Mouse (Mus musculus) activated CD4-positive, CD25-positive, alpha-beta regulatory T cell (primary cell): ENCODE measurements around the gene Pglyrp1. TPM values are rescaled to one million over a fixed set of nuclear protein-coding genes. Genes with fewer than 3 reads are reported as not detected.

Source experiments
- polyA plus RNA-seq, 2 experiments: library from polyadenylated mRNA; unstranded; fragments of 100-300 nt; shearing (Covaris generic); gene quantifications; one replicate each; pipeline ENCODE4 v1.2.1; 2017

The Pglyrp1 gene
- polyA plus RNA-seq: 100 to 1,000 TPM; 131 to 365 TPM

GRCm38 (mm10) chr7:18871031-18871430 is at the start of gene Pglyrp1:
Pglyrp1 (plus strand) TSS chr7:18871331.

GRCm38 (mm10) chr7:18821507-18821906 is 49.6 kb upstream of the Pglyrp1 start, which contains the start of gene Psg17:
Psg17 (minus strand) TSS chr7:18821607.

GRCm38 (mm10) chr7:18839865-18840264 is 31.3 kb upstream of the Pglyrp1 start, which contains the start of gene Mill2:
Mill2 (plus strand) TSS chr7:18839966.

GRCm38 (mm10) chr7:18910241-18910831 is 39.2 kb downstream of the Pglyrp1 start, which contains the start of gene Ccdc61:
Ccdc61 (minus strand) TSS chr7:18910415.

GRCm38 (mm10) chr7:18925162-18925938 is 54.2 kb downstream of the Pglyrp1 start, which contains the start of gene Nova2:
Nova2 (plus strand) TSS chr7:18925888.

Other genes starting within 250 kb of the Pglyrp1 start
- under 1 TPM in 1 of 2 experiments, not detected in 1; 0.17 TPM for gene Psg21, start 214.6 kb upstream of the Pglyrp1 start, polyA plus RNA-seq
- not detected for gene Psg20, start 185.1 kb upstream of the Pglyrp1 start, polyA plus RNA-seq
- not detected for gene Psg22, start 153.2 kb upstream of the Pglyrp1 start, polyA plus RNA-seq
- gene Psg19, start 72.8 kb upstream of the Pglyrp1 start, polyA plus RNA-seq: not detected
- not detected for gene Psg17, start 49.7 kb upstream of the Pglyrp1 start, polyA plus RNA-seq
- under 1 TPM in 1 of 2 experiments, not detected in 1; 0.77 TPM for gene Mill2, start 31.4 kb upstream of the Pglyrp1 start, polyA plus RNA-seq
- gene Ccdc61, start 39.1 kb downstream of the Pglyrp1 start, polyA plus RNA-seq: 10 to 100 TPM; 29.2 to 30.6 TPM
- gene Nova2, start 54.6 kb downstream of the Pglyrp1 start, polyA plus RNA-seq: under 1 TPM in 1 of 2 experiments, not detected in 1; 0.05 TPM
- under 1 TPM in 1 of 2 experiments, not detected in 1; 0.23 TPM for gene Nanos2, start 116.1 kb downstream of the Pglyrp1 start, polyA plus RNA-seq
- gene Mypop, start 119.9 kb downstream of the Pglyrp1 start, polyA plus RNA-seq: 1 to 10 TPM; 5.2 to 9.4 TPM
- 10 to 100 TPM; 36.4 to 40.1 TPM for gene Irf2bp1, start 132.7 kb downstream of the Pglyrp1 start, polyA plus RNA-seq
- gene Foxa3, start 152.2 kb downstream of the Pglyrp1 start, polyA plus RNA-seq: not detected
- 10 to 100 TPM; 18.4 to 25.8 TPM for gene Sympk, start 153.0 kb downstream of the Pglyrp1 start, polyA plus RNA-seq
- gene Rsph6a, start 183.4 kb downstream of the Pglyrp1 start, polyA plus RNA-seq: not detected
- 1 to 10 TPM in 1 of 2 experiments, under 1 TPM in 1; 0.13 to 1.2 TPM for gene Dmwd, start 204.9 kb downstream of the Pglyrp1 start, polyA plus RNA-seq
- gene Dmpk, start 212.5 kb downstream of the Pglyrp1 start, polyA plus RNA-seq: under 1 TPM in 1 of 2 experiments, not detected in 1; 0.23 TPM
- under 1 TPM in 1 of 2 experiments, not detected in 1; 0.61 TPM for gene Six5, start 223.3 kb downstream of the Pglyrp1 start, polyA plus RNA-seq
- gene Gm4969, start 247.0 kb downstream of the Pglyrp1 start, polyA plus RNA-seq: not detected
- 10 to 100 TPM in 1 of 2 experiments, 1 to 10 TPM in 1; 9.4 to 18.5 TPM for gene Fbxo46, start 248.5 kb downstream of the Pglyrp1 start, polyA plus RNA-seq